Mouse (Mus musculus): Measurements from ENCODE around the gene Fbxo6.
"Not testable (repeated sequence)": the region's sequence is repeated elsewhere in the genome, so short reads cannot be mapped to it uniquely, and the experiment has no call there.

Gene Fbxo6

GRCm38 (mm10) chr4:148151267-148152168 is at the start of gene Fbxo6:
Fbxo6 (minus strand) TSS chr4:148152140.
- peak; percentile 95 for DNase-seq

- no peak for DNase-seq
These were observed 46.8 kb upstream of the Fbxo6 start for GRCm38 (mm10) chr4:148198721-148199120.

GRCm38 (mm10) chr4:148194400-148194799 is 42.5 kb upstream of the Fbxo6 start:
- DNase-seq = no peak

- DNase-seq = no peak
These were observed 40.8 kb upstream of the Fbxo6 start for GRCm38 (mm10) chr4:148192707-148193245.

GRCm38 (mm10) chr4:148188767-148189166 is 36.8 kb upstream of the Fbxo6 start:
- DNase-seq = not testable (repeated sequence)

- no peak for DNase-seq
These were observed 33.9 kb upstream of the Fbxo6 start for GRCm38 (mm10) chr4:148185819-148186218.

- peak; percentile 62 for DNase-seq
These were observed 32.6 kb upstream of the Fbxo6 start for GRCm38 (mm10) chr4:148184564-148184963.

- DNase-seq = peak; percentile 82
These were observed 30.4 kb upstream of the Fbxo6 start for GRCm38 (mm10) chr4:148182363-148182762.

GRCm38 (mm10) chr4:148181483-148181882 is 29.5 kb upstream of the Fbxo6 start:
- no peak for DNase-seq

GRCm38 (mm10) chr4:148177716-148178115 is 25.8 kb upstream of the Fbxo6 start:
- DNase-seq = no peak

- DNase-seq = not testable (repeated sequence)
These were observed 24.7 kb upstream of the Fbxo6 start for GRCm38 (mm10) chr4:148176603-148177002.

GRCm38 (mm10) chr4:148174495-148174862 is 22.5 kb upstream of the Fbxo6 start:
- DNase-seq = no peak

- DNase-seq = peak; percentile 70
These were observed 22.0 kb upstream of the Fbxo6 start for GRCm38 (mm10) chr4:148173811-148174494.

GRCm38 (mm10) chr4:148171261-148171660 is 19.3 kb upstream of the Fbxo6 start:
- DNase-seq = peak; percentile 92

GRCm38 (mm10) chr4:148170842-148171241 is 18.9 kb upstream of the Fbxo6 start:
- DNase-seq = peak; percentile 74

- DNase-seq = no peak
These were observed 17.6 kb upstream of the Fbxo6 start for GRCm38 (mm10) chr4:148169586-148169985.

GRCm38 (mm10) chr4:148168287-148168686 is 16.3 kb upstream of the Fbxo6 start:
- DNase-seq = peak; percentile 89

GRCm38 (mm10) chr4:148166986-148167385 is 15.0 kb upstream of the Fbxo6 start:
- peak; percentile 84 for DNase-seq

- DNase-seq = peak; percentile 86
These were observed 14.5 kb upstream of the Fbxo6 start for GRCm38 (mm10) chr4:148166431-148166830.

- DNase-seq = no peak
These were observed 13.6 kb upstream of the Fbxo6 start for GRCm38 (mm10) chr4:148165551-148165950.

GRCm38 (mm10) chr4:148164461-148164860 is 12.5 kb upstream of the Fbxo6 start:
- no peak for DNase-seq

GRCm38 (mm10) chr4:148164002-148164439 is 12.1 kb upstream of the Fbxo6 start:
- DNase-seq = peak; percentile 91
